8 mouse cellular contexts compared by ENCODE assay signal in genomic region chr13:96132401-96132816, GRCm38 (mm10). TPM values are rescaled to one million over a fixed set of nuclear protein-coding genes. Genes with fewer than 3 reads are reported as not detected.
A peak's percentile ranks its signal among the peaks of the same experiment; 100 is the strongest.
DNase-seq lines count a peak whose midpoint lies in the region; ATAC-seq lines count a peak whose summit lies in the region.

TSS of gene Sv2c (minus strand) at chr13:96132577.

- ATAC-seq in lung, embryonic 15.5 days (ENCODE audit: borderline replicate concordance, extremely low read depth, low FRiP score, low TSS enrichment) = peak; percentile 72
- no peak for ATAC-seq in liver, embryonic 15.5 days (ENCODE audit: insufficient read depth)

- no peaks in the 10 kb centered on the region for H3K36me3 ChIP-seq in lung, embryonic 15.5 days
- H3K36me3 ChIP-seq in liver, embryonic 15.5 days (replicated peaks) = no peaks in the 10 kb centered on the region

- peaks cover 30% of the 10 kb centered on the region for H3K4me1 ChIP-seq in lung, embryonic 15.5 days
- no peaks in the 10 kb centered on the region for H3K4me1 ChIP-seq in liver, embryonic 15.5 days (replicated peaks)

- under 1% methylated on average over 42 of the region's 44 CpGs for WGBS in lung, embryonic 15.5 days
- 1% methylated on average over 43 of the region's 44 CpGs for WGBS in liver, embryonic 15.5 days (ENCODE audit: insufficient replicate concordance)

- peak within 1 kb of the TSS; percentile 90 for H3K4me2 ChIP-seq in lung, embryonic 15.5 days
- peak within 1 kb of the TSS; percentile 18; the same call in 1 of the 2 replicates for H3K4me2 ChIP-seq in liver, embryonic 15.5 days

- no peaks in the 10 kb centered on the region for H3K9me3 ChIP-seq in lung, embryonic 15.5 days
- no peaks in the 10 kb centered on the region for H3K9me3 ChIP-seq in liver, embryonic 15.5 days (replicated peaks)

- no peak for DNase-seq in lung, adult 18-20 months
- DNase-seq in cerebellum, adult 8-10 months = peak; percentile 7
- DNase-seq in forelimb bud, embryonic 11.5 days (ENCODE audit: low read depth, low spot score) = peak; percentile 61
- peak; percentile 51 for DNase-seq in kidney, postnatal 10 days
- peak; percentile 79 for DNase-seq in right cerebral cortex, adult 18-20 months
- DNase-seq in thymus, postnatal 0 days (ENCODE audit: low spot score) = no peak

- no peak within 1 kb of the TSS for H3K27ac ChIP-seq in lung, embryonic 15.5 days
- H3K27ac ChIP-seq in liver, embryonic 15.5 days (replicated peaks) = no peak within 1 kb of the TSS

- peaks cover 74% of the 10 kb centered on the region for H3K27me3 ChIP-seq in lung, embryonic 15.5 days
- H3K27me3 ChIP-seq in liver, embryonic 15.5 days = peaks cover 75% of the 10 kb centered on the region

- H3K4me3 ChIP-seq in lung, embryonic 15.5 days = peak within 1 kb of the TSS; percentile 44
- 0 out of 2 replicates have a peak within 1 kb of the TSS, but pooled peaks have one; percentile 5 for H3K4me3 ChIP-seq in liver, embryonic 15.5 days (replicated peaks)

- no peak within 1 kb of the TSS; the same call in 1 of the 2 replicates for H3K9ac ChIP-seq in lung, embryonic 15.5 days
- H3K9ac ChIP-seq in liver, embryonic 15.5 days = no peak within 1 kb of the TSS

RNA-seq across cellular contexts. Expression of gene Sv2c, which starts in this region (rescaled TPM):
- 1.1 and 1.3 TPM in 2 replicates for polyA plus RNA-seq in lung, embryonic 15.5 days (2015; fragmentation: Nextera tagmentation; extraction: Ambion mirVana)
- 0.08 and 0.15 TPM in 2 replicates for polyA plus RNA-seq in liver, embryonic 15.5 days (2015; fragmentation: Nextera tagmentation; extraction: Ambion mirVana)
- 0.39 and 1.1 TPM in 2 replicates for polyA plus RNA-seq in thymus, postnatal 0 days (2015; fragmentation: Nextera tagmentation; extraction: Ambion mirVana)

Comparison
In these comparisons a context has a peak if more than half of its experiments do, and no peak if none do; other contexts are left out.
1. DNase-seq: peak in cerebellum, adult 8-10 months (single experiment), forelimb bud, embryonic 11.5 days (single experiment), kidney, postnatal 10 days (single experiment) and right cerebral cortex, adult 18-20 months (single experiment); none in lung, adult 18-20 months (0 of 2) and thymus, postnatal 0 days (single experiment).